Mouse (Mus musculus): ENCODE measurements around the gene Gm21317. TPM values are rescaled to one million over a fixed set of nuclear protein-coding genes. Genes with fewer than 3 reads are reported as not detected.

Gene Gm21317
- not detected in 2 replicates for polyA plus RNA-seq (2015; fragmentation: Nextera tagmentation; extraction: Ambion mirVana)

GRCm38 (mm10) chrY:82224927-82225326 is at the start of gene Gm21317:
TSS of gene Gm21317 (plus strand) at chrY:82225227.

Measured in urinary bladder, postnatal 0 days (tissue).